Mouse (Mus musculus): ENCODE results near the gene Ube2ql1. TPM values are rescaled to one million over a fixed set of nuclear protein-coding genes. Genes with fewer than 3 reads are reported as not detected.

Ube2ql1 gene
- total and polyA plus RNA-seq, 3 experiments = not detected

DNA sequence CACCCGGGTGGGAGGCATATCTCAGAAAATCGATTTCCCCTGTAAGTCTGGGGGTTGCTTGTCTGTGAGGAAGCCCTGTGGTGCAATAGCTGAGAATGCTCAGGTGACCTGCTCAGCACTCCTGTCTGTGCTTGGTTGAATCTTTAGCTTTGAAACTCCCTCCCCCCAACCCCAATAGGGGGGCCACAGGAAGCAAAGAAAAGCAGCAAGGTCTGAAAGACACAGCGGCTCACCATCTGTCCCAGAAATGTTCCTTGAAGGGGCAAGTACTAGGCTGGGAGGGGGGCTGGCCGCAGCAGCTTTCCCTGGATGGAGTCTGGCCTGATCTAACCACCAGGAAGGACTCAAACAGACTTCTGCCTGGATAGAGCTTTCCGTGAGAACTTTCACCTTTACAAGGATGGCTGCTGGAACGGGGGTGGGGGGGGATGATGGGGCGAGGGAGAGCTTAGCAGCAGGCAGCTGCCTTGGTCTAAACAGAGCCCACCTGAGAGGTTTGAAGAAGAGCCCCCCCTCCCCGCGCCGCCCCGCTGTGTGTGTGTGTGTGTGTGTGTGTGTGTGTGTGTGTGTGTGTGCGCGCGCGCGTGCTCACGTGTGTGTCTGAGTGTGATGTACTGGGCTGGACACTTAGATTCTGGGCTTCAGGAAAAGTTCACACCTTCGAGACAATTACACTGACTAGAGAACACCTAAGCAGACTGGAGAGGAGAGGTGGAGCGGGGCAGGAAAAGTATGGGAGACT is 2.1 kb downstream of the Ube2ql1 start:
- Histone ChIP-seq H3K27me3 (ENCODE audit: control insufficient read depth in 1 of 2, insufficient read depth in 2 of 2, low read length in 2 of 2) (no peaks in the 10 kb centered on the region), H3K27ac (ENCODE audit: control insufficient read depth, low read depth, low read length) (no peak overlapping the region), H3K36me3 (ENCODE audit: control insufficient read depth in 1 of 2, insufficient read depth in 2 of 2, low read length in 2 of 2) (no peaks in the 10 kb centered on the region), H3K4me1 (ENCODE audit: control insufficient read depth in 1 of 2, insufficient read depth in 2 of 2, low read length in 2 of 2) (no peaks in the 10 kb centered on the region), H3K9me3 (replicated peaks; ENCODE audit: insufficient read depth, low read length) (no peaks in the 10 kb centered on the region), H3K79me2 (ENCODE audit: control insufficient read depth, insufficient read depth, low read length, poor library complexity) (no peaks in the 10 kb centered on the region), H3K4me3 (ENCODE audit: control insufficient read depth in 1 of 2, insufficient read depth in 1 of 2, low read depth in 2 of 2, low read length in 2 of 2) (no peak overlapping the region), H3K9ac (ENCODE audit: control insufficient read depth, low read depth, low read length, poor library complexity, severe bottlenecking) (no peak overlapping the region)
- TF ChIP-seq MEF2A (IDR thresholded peaks at IDR 0.05; ENCODE audit: extremely low read depth, insufficient replicate concordance, low read depth, low read length, poor library complexity, severe bottlenecking) (no peak), ELF1 (IDR thresholded peaks at IDR 0.05; ENCODE audit: low read depth, low read length) (no peak), JUND (IDR thresholded peaks at IDR 0.05; ENCODE audit: low read depth, low read length) (no peak), NELFE (IDR thresholded peaks at IDR 0.05; ENCODE audit: low read depth, low read length) (no peak), CHD1 (IDR thresholded peaks at IDR 0.05; ENCODE audit: low read depth, low read length) (no peak), RAD21 (IDR thresholded peaks at IDR 0.05; ENCODE audit: low read depth, low read length) (no peak), POLR2A (IDR thresholded peaks at IDR 0.05; ENCODE audit: control insufficient read depth in 1 of 2, insufficient read depth in 1 of 2, low read depth in 1 of 2, low read length in 2 of 2, poor library complexity in 1 of 2) (no peak), ZC3H11A (IDR thresholded peaks at IDR 0.05; ENCODE audit: low read depth, low read length) (no peak), ZMIZ1 (IDR thresholded peaks at IDR 0.05; ENCODE audit: low read depth, low read length) (no peak), CTCF (IDR thresholded peaks at IDR 0.05 in 2 of 3, conservative IDR thresholded peaks at IDR 0.05 in 1 of 3; ENCODE audit: control insufficient read depth in 1 of 3, insufficient read depth in 1 of 3, low read depth in 2 of 3, low read length in 3 of 3, poor library complexity in 1 of 3, severe bottlenecking in 1 of 3) (no peak), GABPA (IDR thresholded peaks at IDR 0.05; ENCODE audit: low read depth, low read length) (no peak), TCF12 (IDR thresholded peaks at IDR 0.05; ENCODE audit: low read depth, low read length) (no peak)
- DNase-seq (ENCODE audit: low read depth, low spot score) = no peak

DNA sequence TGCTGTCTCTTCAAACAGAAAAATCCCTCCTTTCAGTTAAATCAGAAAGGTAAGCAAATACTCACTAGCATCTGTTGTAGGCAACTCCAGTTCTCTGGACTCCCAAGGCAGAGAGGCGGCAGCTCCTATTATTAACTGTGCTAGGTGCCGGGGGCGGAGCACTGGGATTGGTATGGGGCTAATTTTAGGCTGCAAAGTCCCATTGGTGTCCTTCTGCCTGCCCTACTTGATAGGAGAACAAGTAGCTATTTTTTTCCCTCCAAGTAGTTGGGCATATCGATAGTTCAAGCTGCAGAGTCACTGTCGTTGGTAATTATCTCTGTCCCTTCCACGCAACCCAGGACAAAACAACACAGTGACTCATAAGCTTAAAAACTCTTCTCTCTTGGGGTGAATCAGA is 7.1 kb downstream of the Ube2ql1 start:
- TF ChIP-seq HCFC1 (IDR thresholded peaks at IDR 0.05; ENCODE audit: low read depth, low read length) (no peak), TBP (IDR thresholded peaks at IDR 0.05; ENCODE audit: low read depth, low read length) (no peak), RCOR1 (IDR thresholded peaks at IDR 0.05; ENCODE audit: low read depth, low read length) (no peak), USF1 (IDR thresholded peaks at IDR 0.05; ENCODE audit: low read depth, low read length) (no peak), MAFK (IDR thresholded peaks at IDR 0.05; ENCODE audit: borderline replicate concordance, low read depth, low read length) (no peak), RAD21 (IDR thresholded peaks at IDR 0.05; ENCODE audit: low read depth, low read length) (no peak), MYB (IDR thresholded peaks at IDR 0.05; ENCODE audit: low read depth, low read length) (no peak), MEF2A (IDR thresholded peaks at IDR 0.05; ENCODE audit: extremely low read depth, insufficient replicate concordance, low read depth, low read length, poor library complexity, severe bottlenecking) (no peak), TAL1 (IDR thresholded peaks at IDR 0.05; ENCODE audit: low read length) (no peak), ELF1 (IDR thresholded peaks at IDR 0.05; ENCODE audit: low read depth, low read length) (no peak), NRF1 (IDR thresholded peaks at IDR 0.05; ENCODE audit: insufficient read depth, low read depth, low read length, poor library complexity, severe bottlenecking) (no peak), ZKSCAN1 (IDR thresholded peaks at IDR 0.05; ENCODE audit: low read depth, low read length) (no peak), JUND (IDR thresholded peaks at IDR 0.05; ENCODE audit: low read depth, low read length) (no peak), SIN3A (IDR thresholded peaks at IDR 0.05; ENCODE audit: low read length) (no peak), CHD2 (IDR thresholded peaks at IDR 0.05; ENCODE audit: low read length) (no peak), MXI1 (IDR thresholded peaks at IDR 0.05; ENCODE audit: low read depth, low read length) (no peak), POLR2AphosphoS2 (IDR thresholded peaks at IDR 0.05; ENCODE audit: low read length) (no peak), NELFE (IDR thresholded peaks at IDR 0.05; ENCODE audit: low read depth, low read length) (no peak), SMC3 (IDR thresholded peaks at IDR 0.05; ENCODE audit: low read depth, low read length) (no peak)
- no peaks in the 10 kb centered on the region for H3K36me3 ChIP-seq (ENCODE audit: control insufficient read depth in 1 of 2, insufficient read depth in 2 of 2, low read length in 2 of 2)
- no peaks in the 10 kb centered on the region for H3K79me2 ChIP-seq (ENCODE audit: control insufficient read depth, insufficient read depth, low read length, poor library complexity)
- no peaks in the 10 kb centered on the region for H3K4me1 ChIP-seq (ENCODE audit: control insufficient read depth in 1 of 2, insufficient read depth in 2 of 2, low read length in 2 of 2)
- no peaks in the 10 kb centered on the region for H3K9me3 ChIP-seq (replicated peaks; ENCODE audit: insufficient read depth, low read length)
- DNase-seq (ENCODE audit: low read depth, low spot score) = no peak
- no peak overlapping the region for H3K27ac ChIP-seq (ENCODE audit: control insufficient read depth, low read depth, low read length)
- no peak overlapping the region for H3K9ac ChIP-seq (ENCODE audit: control insufficient read depth, low read depth, low read length, poor library complexity, severe bottlenecking)
- no peaks in the 10 kb centered on the region for H3K27me3 ChIP-seq (ENCODE audit: control insufficient read depth in 1 of 2, insufficient read depth in 2 of 2, low read length in 2 of 2)
- H3K4me3 ChIP-seq (ENCODE audit: control insufficient read depth in 1 of 2, insufficient read depth in 1 of 2, low read depth in 2 of 2, low read length in 2 of 2) = no peak overlapping the region

All from MEL (cell line).